ENCODE assay signal across 23 mouse cellular contexts in the genomic region with DNA sequence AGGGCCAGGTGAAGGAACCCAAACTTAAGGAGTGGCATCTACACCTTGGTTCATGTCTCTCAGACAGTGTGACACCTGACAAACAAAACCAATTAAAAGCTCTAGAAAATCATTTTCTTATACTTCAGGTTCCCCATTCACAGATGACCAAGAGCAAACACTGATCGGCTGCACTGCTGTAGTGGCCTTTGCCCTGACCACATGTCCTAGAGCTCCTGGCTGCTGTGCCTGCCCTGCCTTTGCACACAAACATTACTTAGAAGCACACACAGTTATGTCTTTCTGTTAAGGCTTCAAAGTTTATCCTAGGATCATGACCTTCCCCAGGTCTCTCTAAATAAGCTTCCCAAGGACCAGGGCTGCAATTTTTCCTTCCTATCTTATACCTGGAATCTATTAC.
"Had no signal": no experiment of that assay in that cellular context is flagged by ENCODE, and none has a peak within 500 bp of the region (broad histone marks: within the 10 kb centered on the region; RNA-seq: fewer than 3 reads in every experiment).

No protein-coding gene starts in this region.

- H3K4me3 ChIP-seq: heart, embryonic 13.5 days; heart, embryonic 15.5 days; hindbrain, embryonic 13.5 days; hindbrain, embryonic 15.5 days; kidney, embryonic 15.5 days; limb, embryonic 13.5 days; limb, embryonic 15.5 days had no signal

- H3K4me2 ChIP-seq: heart, embryonic 11.5 days; heart, embryonic 13.5 days; heart, embryonic 15.5 days; hindbrain, embryonic 13.5 days; hindbrain, embryonic 15.5 days; kidney, embryonic 15.5 days; limb, embryonic 13.5 days; limb, embryonic 15.5 days had no signal

- H3K9me3 ChIP-seq: heart, embryonic 13.5 days; heart, embryonic 15.5 days; hindbrain, embryonic 13.5 days; hindbrain, embryonic 15.5 days; kidney, embryonic 15.5 days; limb, embryonic 13.5 days; limb, embryonic 15.5 days had no signal

- H3K9ac ChIP-seq: forebrain, postnatal 0 days; heart, embryonic 13.5 days; heart, embryonic 15.5 days; hindbrain, embryonic 13.5 days; hindbrain, embryonic 15.5 days; kidney, embryonic 15.5 days; limb, embryonic 13.5 days; limb, embryonic 15.5 days; liver, embryonic 14.5 days had no signal

- DNase-seq: forebrain, postnatal 0 days; gastrocnemius, postnatal 14 days; gastrocnemius, postnatal 36 days; heart, adult 18-20 months; heart, postnatal 14 days; heart, postnatal 36 days; kidney, adult 11 months; kidney, adult 8-10 months; layer of hippocampus, adult 9-11 months; layer of hippocampus, postnatal 36 days; left cerebral cortex, postnatal 4 days had no signal

- H3K4me1 ChIP-seq: heart, embryonic 13.5 days; heart, embryonic 15.5 days; hindbrain, embryonic 13.5 days; hindbrain, embryonic 15.5 days; limb, embryonic 13.5 days; limb, embryonic 15.5 days had no signal

- H3K27ac ChIP-seq: heart, embryonic 13.5 days; heart, embryonic 15.5 days; hindbrain, embryonic 13.5 days; hindbrain, embryonic 15.5 days; hindbrain, postnatal 0 days; kidney, embryonic 15.5 days; kidney, postnatal 0 days; limb, embryonic 13.5 days; limb, embryonic 15.5 days; liver, embryonic 14.5 days had no signal

- H3K27me3 ChIP-seq: heart, embryonic 13.5 days; heart, embryonic 15.5 days; hindbrain, embryonic 13.5 days; hindbrain, embryonic 15.5 days; kidney, embryonic 15.5 days; limb, embryonic 13.5 days; limb, embryonic 15.5 days had no signal

- H3K36me3 ChIP-seq: kidney, embryonic 15.5 days; limb, embryonic 13.5 days had no signal

- ATAC-seq: forebrain, postnatal 0 days; hindbrain, postnatal 0 days; intestine, embryonic 16.5 days had no signal
